Mouse (Mus musculus) erythroblast, embryonic 14.5 days (primary cell): ENCODE measurements around the gene Abhd6.

Experiments
- GATA1 ChIP-seq: IDR thresholded peaks from 2 replicates; pipeline ENCODE4 v1.6.1; 2012; ENCODE audit warnings: low read length, inconsistent platforms, mixed read lengths
- TAL1 ChIP-seq: IDR thresholded peaks from 3 replicates; pipeline ENCODE4 v1.6.1; 2012; ENCODE audit warnings: low read length, inconsistent platforms, mixed read lengths

- TF ChIP-seq TAL1 (no peak), GATA1 (no peak)
Observed at GRCm38 (mm10) chr14:8101886-8102285, 99.2 kb downstream of the Abhd6 start.
